Mouse (Mus musculus) left cerebral cortex, adult 9 months (tissue): ENCODE data around the gene Mrfap1.

Experiments
- DNase-seq, 2 experiments: peaks; one replicate each; pipeline ENCODE4 v3.0.0; 2022; ENCODE audit warnings: low spot score in 2 of 2

Mrfap1 gene

DNA sequence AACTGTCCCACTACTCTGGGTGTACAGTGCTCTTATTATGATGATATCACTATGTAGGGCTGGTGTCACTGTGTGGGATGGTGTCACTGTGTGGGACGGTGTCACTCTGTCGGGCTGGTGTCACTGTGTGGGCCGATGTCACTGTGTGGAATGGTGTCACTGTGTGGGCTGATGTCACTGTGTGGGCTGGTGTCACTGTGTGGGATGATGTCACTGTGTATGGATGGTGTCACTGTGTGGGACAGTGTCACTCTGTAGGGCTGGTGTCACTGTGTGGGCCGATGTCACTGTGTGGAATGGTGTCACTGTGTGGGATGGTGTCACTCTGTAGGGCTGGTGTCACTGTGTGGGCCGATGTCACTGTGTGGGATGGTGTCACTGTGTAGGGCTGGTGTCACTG, 10.5 kb downstream of the Mrfap1 start:
- DNase-seq, result no peak

DNA sequence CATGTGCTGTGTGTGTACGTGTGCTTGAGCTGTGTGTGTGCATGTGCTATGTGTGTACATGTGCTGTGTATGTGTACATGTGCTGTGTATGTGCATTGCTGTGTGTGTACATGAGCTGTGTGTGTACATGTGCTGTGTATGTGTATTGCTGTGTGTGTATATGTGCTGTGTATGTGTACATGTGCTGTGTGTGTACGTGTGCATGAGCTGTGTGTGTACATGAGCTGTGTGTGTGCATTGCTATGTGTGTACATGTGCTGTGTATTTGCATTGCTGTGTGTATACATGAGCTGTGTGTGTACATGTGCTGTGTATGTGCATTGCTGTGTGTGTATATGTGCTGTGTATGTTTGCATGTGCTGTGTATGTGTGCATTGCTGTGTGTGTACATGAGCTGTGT, 17.1 kb downstream of the Mrfap1 start:
- no peak for DNase-seq

DNA sequence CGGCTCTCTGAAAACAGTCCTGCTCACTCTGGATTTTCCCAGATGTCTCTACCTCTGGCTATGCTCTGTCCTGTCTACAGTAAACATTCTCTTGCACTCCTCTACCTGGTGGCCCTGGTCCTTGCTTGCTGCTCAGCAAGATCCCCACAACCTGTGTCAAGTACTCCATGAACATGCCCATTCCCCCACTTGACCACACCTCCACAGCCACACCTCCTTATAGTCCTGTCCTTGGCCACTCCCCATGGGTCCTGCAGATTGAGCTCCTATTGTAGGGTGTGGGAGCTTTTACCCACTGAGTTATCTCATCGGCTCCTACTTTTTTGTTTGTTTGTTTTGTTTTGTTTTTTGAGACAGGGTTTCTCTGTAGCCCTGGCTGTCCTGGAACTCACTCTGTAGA, 17.7 kb downstream of the Mrfap1 start:
- DNase-seq, result no peak

DNA sequence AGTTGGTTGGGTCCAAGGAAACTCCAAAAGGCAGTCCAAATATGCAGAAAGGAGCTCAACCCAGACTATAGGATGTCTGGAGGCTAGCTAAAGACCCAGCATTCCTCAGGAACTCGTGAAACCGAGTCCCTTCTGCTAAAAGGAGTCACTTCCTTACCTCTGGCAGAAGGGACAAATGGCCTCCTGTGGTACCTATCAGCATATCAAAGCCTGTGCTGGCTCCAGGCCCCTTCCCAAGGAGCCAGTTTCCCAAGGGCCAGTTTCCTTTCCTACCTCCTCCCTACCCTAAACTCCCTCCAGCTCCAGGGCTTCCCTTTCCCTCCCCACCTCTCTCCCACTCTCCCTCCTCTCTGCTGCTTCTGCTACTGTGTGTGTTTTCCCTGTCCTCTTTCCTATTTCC, 19.4 kb downstream of the Mrfap1 start:
- no peak for DNase-seq

DNA sequence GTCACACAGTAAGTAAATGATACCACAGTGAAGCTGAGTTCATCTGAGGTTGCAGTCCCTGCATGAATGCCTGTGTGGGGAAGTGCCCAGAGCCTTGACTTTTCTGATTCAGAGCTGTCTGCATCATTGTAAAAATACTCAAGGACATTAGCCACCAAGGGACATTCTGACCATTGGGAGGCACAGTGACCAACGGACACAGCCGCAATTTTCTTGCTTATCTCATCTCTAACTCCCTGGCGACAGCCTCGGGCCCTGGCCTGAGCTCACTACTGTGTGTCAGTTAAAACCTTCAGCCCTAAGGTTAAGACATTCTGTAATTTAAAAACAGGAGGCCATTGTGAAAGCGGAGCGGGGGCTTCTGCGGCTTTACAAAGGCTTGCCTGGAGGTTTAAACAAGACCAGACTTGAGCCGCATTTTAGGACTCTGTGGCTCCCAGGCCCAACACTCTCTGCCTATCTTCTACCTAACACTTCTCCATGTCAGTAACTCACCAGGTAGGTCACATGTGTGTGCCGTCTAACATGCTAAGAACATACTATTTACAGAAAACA, 20.5 kb downstream of the Mrfap1 start:
- no peak for DNase-seq

DNA sequence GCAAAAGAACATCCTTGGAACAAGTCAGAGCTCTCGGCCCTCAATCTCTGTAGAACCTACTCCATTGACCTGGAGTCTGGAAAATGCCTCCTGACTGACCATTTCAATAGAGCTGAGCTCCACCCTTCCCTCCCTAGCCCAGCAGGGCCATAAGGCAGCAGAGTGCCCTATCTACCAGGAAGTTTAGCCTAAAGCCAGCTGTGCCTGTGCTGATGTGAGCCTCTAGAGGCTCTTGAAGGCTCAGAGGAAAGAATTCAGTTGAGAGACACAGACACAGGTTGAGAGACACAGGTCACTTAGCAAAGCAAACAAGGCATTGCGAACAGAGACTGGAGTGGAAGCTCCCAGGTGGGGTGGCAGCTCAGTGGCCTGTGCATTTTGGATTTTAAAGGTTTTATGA, 21.3 kb downstream of the Mrfap1 start:
- DNase-seq, result no peak

DNA sequence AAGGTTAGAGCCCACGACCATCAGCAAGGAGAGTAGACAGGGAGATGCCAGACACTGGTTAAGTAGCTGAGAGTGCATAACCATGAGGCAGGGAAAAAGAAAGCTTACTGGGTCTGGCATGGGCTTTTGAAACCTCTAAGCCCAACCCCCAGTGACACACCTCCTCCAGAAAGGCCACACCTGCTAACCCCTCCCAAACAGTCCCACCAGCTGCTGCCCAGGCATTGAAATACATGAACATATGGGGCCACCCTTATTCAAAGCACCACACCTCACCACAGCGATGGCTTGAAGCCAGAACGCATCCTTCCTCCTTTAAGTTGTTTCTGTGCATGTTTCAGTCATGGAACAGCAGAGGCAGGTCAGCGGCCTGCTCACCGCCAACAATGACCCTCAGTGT, 24.0 kb downstream of the Mrfap1 start:
- no peak for DNase-seq

DNA sequence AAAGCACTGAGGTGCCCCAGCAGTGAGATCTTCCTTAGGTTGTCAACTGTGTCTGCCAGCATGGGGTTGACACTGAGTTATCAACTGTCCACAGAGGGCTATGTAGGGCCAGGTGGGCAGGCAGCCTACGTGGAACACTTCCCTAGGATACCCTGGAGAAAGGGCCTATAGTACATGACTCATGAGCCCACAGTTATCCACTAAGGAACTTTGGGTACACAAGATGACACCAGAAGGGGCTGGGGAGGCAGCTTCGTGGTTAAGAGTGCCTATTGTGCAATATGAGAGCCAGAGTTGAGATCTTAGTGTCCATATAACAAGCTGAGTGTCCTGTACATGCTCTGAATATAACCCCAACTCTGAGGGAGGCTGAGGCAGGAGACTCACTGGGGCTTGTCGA, 27.0 kb downstream of the Mrfap1 start:
- DNase-seq, result no peak

DNA sequence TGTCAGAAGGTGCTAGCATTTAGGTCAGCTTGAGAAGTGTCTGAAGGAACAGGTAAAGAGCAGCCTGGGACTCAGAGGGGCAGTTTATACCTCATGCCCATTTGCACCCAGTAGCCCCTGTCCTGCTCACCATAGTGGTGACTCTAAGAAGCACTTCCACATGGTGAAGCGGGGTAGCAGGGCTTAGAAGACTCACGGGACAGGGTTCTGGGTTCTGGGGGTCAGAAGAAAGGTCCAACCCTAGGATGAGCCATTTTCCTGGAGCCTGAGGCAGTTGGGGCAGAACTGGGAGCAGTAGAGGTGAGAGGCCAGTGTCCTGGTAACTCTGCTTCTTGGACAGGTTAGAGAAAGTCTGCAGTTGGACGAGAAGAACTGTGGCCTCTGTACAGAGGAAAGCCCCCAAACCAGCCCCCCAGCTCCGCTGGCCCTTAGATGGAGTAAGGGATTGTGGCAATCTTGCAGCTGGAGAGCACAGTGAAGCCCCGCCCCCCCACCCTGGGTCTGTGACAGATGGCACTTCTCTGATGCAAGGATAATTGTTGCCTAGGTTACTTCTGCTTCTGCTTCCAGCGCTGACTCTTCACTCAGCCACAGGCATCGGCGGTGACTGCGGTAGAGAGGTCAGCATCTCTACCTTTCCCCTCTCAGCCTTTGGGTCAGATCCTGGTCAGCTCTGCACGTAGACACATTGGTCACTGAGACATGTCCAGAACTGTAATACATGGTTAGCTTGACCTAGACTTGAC, 29.4 kb downstream of the Mrfap1 start:
- DNase-seq, result no peak

DNA sequence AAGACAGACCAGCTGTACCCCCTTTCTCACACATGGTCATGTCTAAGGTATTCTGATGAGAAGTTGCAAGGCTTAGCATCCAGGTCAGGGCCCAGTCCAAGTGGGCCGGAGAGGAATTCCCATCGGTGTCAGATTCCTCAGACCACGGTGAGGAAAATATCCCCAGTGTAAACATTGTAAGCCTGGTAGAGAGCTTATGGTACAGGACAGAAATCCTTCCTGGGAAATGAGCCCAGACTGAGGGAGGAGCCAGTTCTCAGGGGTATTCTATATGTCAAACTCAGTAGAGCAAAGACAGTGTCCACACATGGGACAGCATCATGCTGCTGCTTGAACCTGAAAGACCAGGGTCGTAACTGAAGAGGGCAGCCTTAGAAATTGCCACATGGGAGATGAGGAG, 36.7 kb downstream of the Mrfap1 start:
- no peak for DNase-seq

DNA sequence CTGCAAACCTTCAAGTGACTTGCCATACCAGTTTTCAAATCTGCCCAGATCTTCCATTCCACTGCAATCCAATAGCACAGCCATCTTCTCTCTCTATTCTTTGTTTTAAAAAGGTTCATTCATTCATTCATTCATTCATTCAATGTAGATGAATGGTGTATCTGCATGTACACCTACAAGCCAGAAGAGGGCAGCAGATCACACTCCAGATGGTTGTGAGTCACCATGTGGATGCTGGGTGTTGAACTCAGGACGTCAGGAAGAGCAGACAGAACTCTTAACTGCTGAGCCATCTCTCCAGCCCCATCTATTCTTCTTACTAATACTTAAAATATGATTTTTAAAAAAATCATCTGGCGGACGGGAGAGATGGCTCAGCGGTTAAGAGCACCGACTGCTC, 39.5 kb downstream of the Mrfap1 start:
- no peak for DNase-seq

DNA sequence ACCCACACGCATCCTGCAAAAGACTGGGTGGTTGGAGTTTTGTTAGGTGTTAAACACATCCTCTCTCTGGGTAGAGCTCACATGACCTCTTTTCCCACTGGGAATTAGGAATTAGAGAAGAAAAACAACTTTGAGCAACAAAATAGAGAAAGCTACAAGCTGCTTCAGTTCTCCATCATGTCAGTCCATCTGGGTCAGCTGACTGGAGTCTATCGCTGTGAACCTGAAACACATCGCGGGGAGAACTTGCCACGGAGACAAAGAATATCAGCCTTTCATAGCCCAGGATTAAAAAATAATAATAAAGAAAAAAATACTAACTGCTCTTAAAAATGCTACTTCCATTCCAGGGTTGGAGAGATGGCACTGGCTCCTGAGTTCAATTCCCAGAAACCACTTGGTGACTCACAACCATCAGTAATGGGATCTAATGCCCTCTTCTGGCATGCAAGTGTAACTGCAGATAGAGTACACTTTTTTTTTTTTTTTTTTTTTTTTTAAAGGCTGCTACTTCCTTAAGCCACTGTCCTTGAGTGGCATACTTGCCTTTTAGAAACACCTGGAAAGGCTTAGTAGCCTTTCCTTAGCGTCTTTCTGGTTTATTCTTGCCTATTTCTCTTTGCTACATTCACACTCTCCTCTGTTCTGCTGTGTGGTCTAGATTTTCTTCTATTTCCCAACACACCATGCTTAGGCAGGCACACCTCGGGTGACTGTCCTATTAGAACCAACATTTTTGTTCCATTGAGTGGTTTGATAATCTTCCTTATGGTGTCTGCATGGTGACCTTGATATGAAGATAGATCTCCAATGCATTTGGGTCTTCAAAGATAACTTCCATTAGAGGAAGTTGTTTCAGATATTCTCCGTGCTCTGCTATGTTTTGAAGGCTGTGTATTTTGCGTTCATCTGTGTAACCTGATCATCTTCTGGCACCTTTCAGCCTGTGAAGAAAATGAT, 46.2 kb downstream of the Mrfap1 start:
- DNase-seq, result no peak

DNA sequence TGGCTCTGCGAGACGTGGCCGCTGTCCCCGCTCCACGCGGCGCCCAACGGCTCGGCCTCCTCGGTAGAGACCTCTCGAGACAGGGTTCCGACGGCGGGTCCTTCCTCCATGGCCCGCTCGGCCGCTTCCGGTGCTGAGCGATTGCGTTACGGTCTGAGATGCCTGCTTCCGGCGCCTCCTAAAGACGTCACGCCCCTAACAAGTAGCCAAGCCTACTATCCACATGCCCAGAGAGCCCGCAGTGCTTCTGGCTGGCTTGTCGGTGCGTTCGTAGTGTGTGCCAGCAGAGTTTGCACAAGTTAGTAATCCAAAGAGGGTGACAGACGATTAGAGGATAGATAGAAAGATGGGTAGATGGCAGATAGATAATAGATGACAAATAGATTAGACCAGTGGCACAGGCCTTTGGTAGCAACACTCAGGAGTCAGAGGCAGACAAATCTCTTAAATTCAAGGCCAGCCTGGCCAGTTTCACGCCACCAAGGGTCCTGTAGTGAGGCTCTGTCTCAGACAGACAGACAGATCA, 48.0 kb downstream of the Mrfap1 start, which contains the start of gene Bloc1s4:
Bloc1s4 (minus strand) TSS at position 115 of the 526 bp plus-strand sequence.
- DNase-seq, result peak; percentile 83 to 96

DNA sequence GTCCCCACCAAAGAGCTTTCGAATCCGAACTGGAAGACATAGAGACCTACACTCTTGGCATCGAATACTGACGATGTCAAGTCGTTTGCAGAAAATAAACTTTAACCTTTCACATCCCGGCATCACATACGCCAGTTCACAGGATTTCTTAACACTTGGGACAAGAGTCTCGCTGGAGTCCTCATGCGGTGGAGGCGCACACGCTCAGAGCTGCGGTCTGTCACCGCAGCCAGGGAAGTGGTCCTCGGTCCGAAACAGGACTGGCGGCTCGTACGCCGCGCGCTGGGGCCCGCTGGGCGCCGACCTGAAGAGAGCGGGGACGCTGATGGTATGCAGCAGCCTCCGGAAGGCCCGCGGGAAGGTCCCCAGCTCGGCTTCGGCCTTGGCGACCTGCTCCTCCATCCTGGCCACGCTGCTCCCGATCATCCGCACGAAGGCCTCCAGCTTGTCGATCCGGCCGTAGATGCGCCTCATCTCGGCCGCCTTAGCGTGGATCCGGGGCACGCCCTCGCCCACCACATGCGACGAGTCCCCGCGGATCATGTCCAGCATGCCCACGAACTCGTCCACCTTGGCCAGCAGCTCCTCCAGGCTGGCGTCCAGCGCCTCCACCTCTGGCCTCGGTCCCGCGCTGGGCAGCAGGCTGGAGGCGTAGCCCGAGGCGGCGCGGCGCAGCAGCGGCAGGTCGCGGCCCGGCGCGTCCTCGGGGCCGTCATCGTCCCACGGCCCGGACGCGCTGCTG, 48.6 kb downstream of the Mrfap1 start:
- peak in 1 of 2 experiments; percentile 27 for DNase-seq

DNA sequence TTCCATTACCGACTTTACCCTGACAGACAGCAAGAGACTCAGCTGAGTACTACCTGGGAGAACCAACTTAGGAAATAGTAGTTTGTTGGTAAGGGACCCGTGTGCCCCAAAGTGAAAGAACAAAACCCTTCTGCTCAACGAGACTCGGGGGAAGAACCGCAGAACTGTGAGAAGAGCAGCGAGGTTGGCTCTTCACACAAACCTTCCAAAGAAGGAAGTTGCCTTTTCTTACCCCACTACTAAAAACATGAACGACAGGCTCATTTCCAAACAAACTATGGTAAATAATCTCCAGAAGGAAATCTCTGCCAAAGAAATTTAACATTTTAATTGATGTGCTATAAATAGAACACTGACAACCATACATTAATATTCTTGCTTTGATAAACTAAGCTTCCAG, 49.5 kb downstream of the Mrfap1 start:
- DNase-seq, result no peak
